Mouse (Mus musculus) forebrain, embryonic 16.5 days (tissue): ENCODE data around the gene Apoc3. TPM values are rescaled to one million over a fixed set of nuclear protein-coding genes. Genes with fewer than 3 reads are reported as not detected.
A peak's percentile ranks its signal among the peaks of the same experiment; 100 is the strongest.

Experiments
- ATAC-seq: fragments of 200-750 bp; cut with Nextera tagmentation; 2 replicates; pipeline ENCODE4 v1.8.0; 2017; ENCODE audit warnings: mild to moderate bottlenecking, moderate library complexity
- H3K27ac ChIP-seq: fragments of 300-500 bp; sonication (generic); 2 replicates; pipeline ENCODE4 v1.5.1; 2014; ENCODE audit warnings: low read length, control low read depth
- H3K27me3 ChIP-seq: fragments of 300-500 bp; sonication (generic); replicated peaks from 2 replicates; pipeline ENCODE4 v1.6.1; 2014; ENCODE audit warnings: low read length; ENCODE audit not compliant: control insufficient read depth, insufficient read depth
- H3K36me3 ChIP-seq: fragments of 300-500 bp; sonication (generic); 2 replicates; pipeline ENCODE4 v1.6.1; 2014; ENCODE audit not compliant: control insufficient read depth, insufficient read depth
- H3K4me1 ChIP-seq: fragments of 300-500 bp; sonication (generic); replicated peaks from 2 replicates; pipeline ENCODE4 v1.6.1; 2014; ENCODE audit warnings: low read length; ENCODE audit not compliant: control insufficient read depth, insufficient read depth
- H3K4me2 ChIP-seq: fragments of 300-500 bp; sonication (generic); 2 replicates; pipeline ENCODE4 v1.6.1; 2014; ENCODE audit warnings: mild to moderate bottlenecking, low read length, control low read depth
- H3K4me3 ChIP-seq: fragments of 300-500 bp; sonication (generic); replicated peaks from 2 replicates; pipeline ENCODE4 v1.5.1; 2014; ENCODE audit warnings: mild to moderate bottlenecking, low read length, control low read depth
- H3K9ac ChIP-seq: fragments of 300-500 bp; sonication (generic); replicated peaks from 2 replicates; pipeline ENCODE4 v1.6.1; 2014; ENCODE audit warnings: low read depth, low read length, control low read depth
- H3K9me3 ChIP-seq: fragments of 300-500 bp; sonication (generic); 2 replicates; pipeline ENCODE4 v1.6.1; 2016; ENCODE audit warnings: low read length; ENCODE audit not compliant: control insufficient read depth
- WGBS: fragments of 180-500 bp; shearing (Covaris S2); extraction: QIAGEN DNeasy Blood & Tissue Kit; methylation state at CpG from one replicate; pipeline ENCODE4 v1.1.7; 2014; 5-methylcytosine and 5-hydroxymethylcytosine counted together
- polyA plus RNA-seq: library from polyadenylated mRNA; unstranded; fragments of >200 nt; fragmentation: Nextera tagmentation; extraction: Ambion mirVana; gene quantifications from 2 replicates; pipeline ENCODE4 v1.2.1, GENCODE M21; 2015

Gene Apoc3
- polyA plus RNA-seq, 1 experiment from 2014 or later: not detected

GRCm38 (mm10) chr9:46238850-46239249 lies 3.4 kb upstream of the Apoc3 start:
- Histone ChIP-seq H3K4me3 (no peak overlapping the region), H3K27me3 (no peaks in the 10 kb centered on the region), H3K4me1 (no peaks in the 10 kb centered on the region), H3K9me3 (no peaks in the 10 kb centered on the region), H3K36me3 (no peaks in the 10 kb centered on the region), H3K27ac (no peak overlapping the region), H3K4me2 (no peak overlapping the region), H3K9ac (no peak overlapping the region)
- 89% methylated on average over 7 of the region's 7 CpGs for WGBS
- ATAC-seq: no peak

GRCm38 (mm10) chr9:46235649-46236048 lies 213 bp upstream of the Apoc3 start:
- no peak overlapping the region for H3K4me2 ChIP-seq

GRCm38 (mm10) chr9:46235196-46235595 lies 240 bp downstream of the Apoc3 start:
- no peak overlapping the region for H3K4me2 ChIP-seq
- H3K36me3 ChIP-seq: no peaks in the 10 kb centered on the region
- H3K9ac ChIP-seq: no peak overlapping the region
- H3K27me3 ChIP-seq: no peaks in the 10 kb centered on the region
- WGBS: 91% methylated on average over 6 of the region's 6 CpGs
- H3K4me3 ChIP-seq: no peak overlapping the region
- no peak for ATAC-seq
- H3K9me3 ChIP-seq: no peaks in the 10 kb centered on the region
- H3K27ac ChIP-seq: no peak overlapping the region
- peaks cover 5% of the 10 kb centered on the region; the same call in 1 of the 2 replicates for H3K4me1 ChIP-seq

More at GRCm38 (mm10) chr9:46235649-46236048, 213 bp upstream of the Apoc3 start:
- Histone ChIP-seq H3K4me3 (no peak overlapping the region), H3K27ac (no peak overlapping the region), H3K27me3 (no peaks in the 10 kb centered on the region), H3K4me1 (peaks cover under 1% of the 10 kb centered on the region; the same call in 1 of the 2 replicates), H3K9ac (no peak overlapping the region), H3K36me3 (no peaks in the 10 kb centered on the region), H3K9me3 (no peaks in the 10 kb centered on the region)
- WGBS: 63% methylated on average over 4 of the region's 4 CpGs
- no peak for ATAC-seq

- Histone ChIP-seq H3K4me1 (peaks cover 6% of the 10 kb centered on the region; the same call in 1 of the 2 replicates), H3K9me3 (no peaks in the 10 kb centered on the region), H3K36me3 (no peaks in the 10 kb centered on the region), H3K27ac (no peak overlapping the region), H3K4me3 (peak overlapping the region; percentile 48), H3K4me2 (peak overlapping the region; percentile 73), H3K27me3 (0 out of 2 replicates have a peak, but pooled peaks cover 2% of the 10 kb centered on the region), H3K9ac (peak overlapping the region; percentile 61)
- 17% methylated on average over 13 of the region's 13 CpGs for WGBS
- ATAC-seq: peak; percentile 37
Observed at GRCm38 (mm10) chr9:46230450-46230975, 4.9 kb downstream of the Apoc3 start.

GRCm38 (mm10) chr9:46229573-46230449 lies 5.6 kb downstream of the Apoc3 start:
- H3K9me3 ChIP-seq: no peaks in the 10 kb centered on the region
- peak overlapping the region; percentile 48 for H3K4me3 ChIP-seq
- peaks cover 6% of the 10 kb centered on the region; the same call in 1 of the 2 replicates for H3K4me1 ChIP-seq
- H3K4me2 ChIP-seq: peak overlapping the region; percentile 73
- peak overlapping the region; percentile 61 for H3K9ac ChIP-seq
- peak; percentile 98 for ATAC-seq
- no peaks in the 10 kb centered on the region for H3K36me3 ChIP-seq
- H3K27ac ChIP-seq: no peak overlapping the region
- WGBS: 14% methylated on average over 37 of the region's 37 CpGs
- 0 out of 2 replicates have a peak, but pooled peaks cover 2% of the 10 kb centered on the region for H3K27me3 ChIP-seq

- H3K36me3 ChIP-seq: no peaks in the 10 kb centered on the region
- ATAC-seq: no peak
- peaks cover 6% of the 10 kb centered on the region; the same call in 1 of the 2 replicates for H3K4me1 ChIP-seq
- H3K4me3 ChIP-seq: no peak within 1 kb of the TSS
- no peak within 1 kb of the TSS for H3K4me2 ChIP-seq
- no peak within 1 kb of the TSS for H3K9ac ChIP-seq
- H3K27me3 ChIP-seq: 0 out of 2 replicates have a peak, but pooled peaks cover 2% of the 10 kb centered on the region
- H3K27ac ChIP-seq: no peak within 1 kb of the TSS
- 72% methylated on average over 9 of the region's 9 CpGs for WGBS
- H3K9me3 ChIP-seq: no peaks in the 10 kb centered on the region
Observed at GRCm38 (mm10) chr9:46228491-46228890, 6.9 kb downstream of the Apoc3 start, which contains the start of gene Apoa1. Gene Apoa1, plus strand, starts transcription at chr9:46228580.

- Histone ChIP-seq H3K4me1 (peaks cover 6% of the 10 kb centered on the region; the same call in 1 of the 2 replicates), H3K27ac (no peak overlapping the region), H3K9me3 (no peaks in the 10 kb centered on the region), H3K9ac (no peak overlapping the region), H3K4me3 (no peak overlapping the region), H3K4me2 (no peak overlapping the region), H3K36me3 (0 out of 2 replicates have a peak, but pooled peaks cover 3% of the 10 kb centered on the region), H3K27me3 (0 out of 2 replicates have a peak, but pooled peaks cover 2% of the 10 kb centered on the region)
- ATAC-seq: no peak
- WGBS: 90% methylated on average over 3 of the region's 3 CpGs
Observed at GRCm38 (mm10) chr9:46227064-46227614, 8.3 kb downstream of the Apoc3 start.

GRCm38 (mm10) chr9:46224945-46225660 lies 10.3 kb downstream of the Apoc3 start:
- Histone ChIP-seq H3K4me2 (no peak overlapping the region), H3K4me3 (no peak overlapping the region), H3K4me1 (peaks cover under 1% of the 10 kb centered on the region; the same call in 1 of the 2 replicates), H3K36me3 (peaks cover 14% of the 10 kb centered on the region), H3K9ac (no peak overlapping the region), H3K27ac (no peak overlapping the region), H3K27me3 (0 out of 2 replicates have a peak, but pooled peaks cover 2% of the 10 kb centered on the region), H3K9me3 (no peaks in the 10 kb centered on the region)
- no peak for ATAC-seq
- 64% methylated on average over 5 of the region's 5 CpGs for WGBS
